Mouse (Mus musculus): ENCODE measurements around the gene Xpnpep3. TPM values are rescaled to one million over a fixed set of nuclear protein-coding genes. Genes with fewer than 3 reads are reported as not detected.

The Xpnpep3 gene
- polyA plus RNA-seq, 1 experiment from 2014 or later = 3.7 TPM

DNA sequence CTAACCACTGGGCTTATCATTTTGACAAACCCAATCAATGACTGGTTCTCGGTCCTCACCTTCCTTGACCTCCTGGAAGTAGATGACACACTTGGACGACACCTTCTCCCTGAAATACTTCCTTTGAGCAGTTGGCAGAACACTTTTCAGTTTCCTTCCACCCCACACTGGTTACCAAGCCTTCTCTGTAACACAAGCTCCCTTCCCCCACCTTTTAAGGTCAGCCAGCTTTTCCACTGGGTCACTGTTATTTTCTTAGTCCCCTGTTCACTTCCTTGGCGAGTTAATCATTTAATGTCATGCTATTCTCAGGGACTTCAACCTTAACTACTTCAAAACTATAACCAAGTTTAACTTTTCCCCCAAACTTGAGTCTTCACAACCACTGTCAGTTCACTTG, 41.0 kb upstream of the Xpnpep3 start:
- no peak overlapping the region for H3K27ac ChIP-seq (replicated peaks)
- 65% methylated on average over 3 of the region's 3 CpGs for whole genome bisulfite sequencing
- 0 out of 2 replicates have a peak, but pooled peaks cover 4% of the 10 kb centered on the region for H3K4me1 ChIP-seq (replicated peaks; ENCODE audit: control insufficient read depth, insufficient read depth)
- TF ChIP-seq EP300 (optimal IDR thresholded peaks at IDR 0.05) (no peak), CTCF (IDR thresholded peaks at IDR 0.05; ENCODE audit: low read depth) (no peak)
- no peak for ATAC-seq (ENCODE audit: low FRiP score, low TSS enrichment)
- DNase-seq (ENCODE audit: low spot score) = no peak
- no peaks in the 10 kb centered on the region; the same call in 1 of the 2 replicates for H3K36me3 ChIP-seq (ENCODE audit: control insufficient read depth, insufficient read depth, low read length)
- no peak overlapping the region for H3K9ac ChIP-seq (ENCODE audit: low read length)
- no peak overlapping the region; the same call in 1 of the 2 replicates for H3K4me2 ChIP-seq (replicated peaks; ENCODE audit: low read depth)
- no peaks in the 10 kb centered on the region for H3K9me3 ChIP-seq (ENCODE audit: control insufficient read depth, low read length)
- H3K4me3 ChIP-seq (ENCODE audit: low read depth, low read length) = no peak overlapping the region
- H3K27me3 ChIP-seq (ENCODE audit: control insufficient read depth, insufficient read depth, low read length) = no peaks in the 10 kb centered on the region

DNA sequence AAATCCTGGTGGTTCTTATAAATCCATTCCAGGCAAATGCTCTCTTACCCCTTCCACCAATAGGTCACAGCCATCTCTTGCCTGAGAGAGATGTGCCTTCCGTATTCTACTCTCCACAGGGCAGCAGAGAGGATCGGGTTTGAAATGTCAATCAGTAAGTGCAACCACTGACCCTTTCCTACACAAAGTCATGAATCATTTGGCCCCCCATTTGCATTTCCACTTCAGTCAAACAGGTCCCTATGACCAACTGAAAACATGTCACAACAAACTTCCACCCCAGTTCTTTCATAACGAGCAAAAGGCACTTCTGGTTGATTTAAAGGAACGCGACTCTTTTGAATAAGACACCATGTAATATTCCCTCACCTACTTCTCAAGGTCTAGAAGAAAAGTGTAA, 40.5 kb upstream of the Xpnpep3 start:
- H3K9me3 ChIP-seq (ENCODE audit: control insufficient read depth, low read length) = no peaks in the 10 kb centered on the region
- TF ChIP-seq CTCF (IDR thresholded peaks at IDR 0.05; ENCODE audit: low read depth) = no peak
- TF ChIP-seq EP300 (optimal IDR thresholded peaks at IDR 0.05) = no peak
- DNase-seq (ENCODE audit: low spot score) (no peak), ATAC-seq (ENCODE audit: low FRiP score, low TSS enrichment) (no peak)
- no peaks in the 10 kb centered on the region; the same call in 1 of the 2 replicates for H3K36me3 ChIP-seq (ENCODE audit: control insufficient read depth, insufficient read depth, low read length)
- H3K27ac ChIP-seq (replicated peaks) = no peak overlapping the region
- H3K4me3 ChIP-seq (ENCODE audit: low read depth, low read length) = no peak overlapping the region
- 0 out of 2 replicates have a peak, but pooled peaks cover 4% of the 10 kb centered on the region for H3K4me1 ChIP-seq (replicated peaks; ENCODE audit: control insufficient read depth, insufficient read depth)
- 69% methylated on average over 5 of the region's 5 CpGs for WGBS
- no peaks in the 10 kb centered on the region for H3K27me3 ChIP-seq (ENCODE audit: control insufficient read depth, insufficient read depth, low read length)
- no peak overlapping the region for H3K9ac ChIP-seq (ENCODE audit: low read length)
- no peak overlapping the region; the same call in 1 of the 2 replicates for H3K4me2 ChIP-seq (replicated peaks; ENCODE audit: low read depth)

- Histone ChIP-seq H3K4me3 (ENCODE audit: low read depth, low read length) (peak within 1 kb of the TSS; percentile 70), H3K9me3 (ENCODE audit: control insufficient read depth, low read length) (no peaks in the 10 kb centered on the region), H3K9ac (ENCODE audit: low read length) (peak within 1 kb of the TSS; percentile 80), H3K27me3 (ENCODE audit: control insufficient read depth, insufficient read depth, low read length) (no peaks in the 10 kb centered on the region), H3K4me2 (replicated peaks; ENCODE audit: low read depth) (peak within 1 kb of the TSS; percentile 63), H3K4me1 (replicated peaks; ENCODE audit: control insufficient read depth, insufficient read depth) (0 out of 2 replicates have a peak, but pooled peaks cover 4% of the 10 kb centered on the region), H3K27ac (replicated peaks) (peak within 1 kb of the TSS; percentile 92), H3K36me3 (ENCODE audit: control insufficient read depth, insufficient read depth, low read length) (peaks cover 4% of the 10 kb centered on the region; the same call in 1 of the 2 replicates)
- WGBS = 1% methylated on average over 30 of the region's 30 CpGs
- TF ChIP-seq EP300 (optimal IDR thresholded peaks at IDR 0.05) = no peak
- peak; percentile 13; the same call in 1 of the 2 replicates for TF ChIP-seq CTCF (IDR thresholded peaks at IDR 0.05; ENCODE audit: low read depth)
- peak; percentile 96 for DNase-seq (ENCODE audit: low spot score)
- ATAC-seq (ENCODE audit: low FRiP score, low TSS enrichment) = peak; percentile 99
Measured at GRCm38 (mm10) chr15:81360345-81361021, 39.5 kb upstream of the Xpnpep3 start, which contains the start of gene Slc25a17. Gene Slc25a17 (minus strand): TSS chr15:81360812.

DNA sequence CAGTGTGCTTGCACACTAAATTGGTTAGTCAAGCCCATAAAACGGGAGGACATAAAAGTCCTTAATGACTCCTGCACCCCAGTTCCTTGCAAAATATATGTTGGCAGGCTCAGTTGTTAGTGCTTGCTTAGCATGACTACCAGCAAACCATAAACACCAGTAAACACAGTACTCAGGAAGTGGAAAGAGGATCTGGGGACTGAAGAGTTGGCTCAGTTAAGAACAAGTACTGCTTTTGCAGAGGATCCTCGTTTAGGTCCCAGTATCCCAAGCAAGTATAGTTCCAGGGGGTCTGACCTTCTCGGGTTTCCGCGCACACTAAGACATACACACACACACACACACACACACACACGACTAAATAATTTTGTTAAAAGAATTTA, 38.9 kb upstream of the Xpnpep3 start:
- H3K4me3 ChIP-seq (ENCODE audit: low read depth, low read length) = peak overlapping the region; percentile 70
- DNase-seq (ENCODE audit: low spot score) (no peak), ATAC-seq (ENCODE audit: low FRiP score, low TSS enrichment) (peak; percentile 51)
- peak overlapping the region; percentile 63 for H3K4me2 ChIP-seq (replicated peaks; ENCODE audit: low read depth)
- H3K36me3 ChIP-seq (ENCODE audit: control insufficient read depth, insufficient read depth, low read length) = peaks cover 4% of the 10 kb centered on the region
- 0 out of 2 replicates have a peak, but pooled peaks cover 4% of the 10 kb centered on the region for H3K4me1 ChIP-seq (replicated peaks; ENCODE audit: control insufficient read depth, insufficient read depth)
- no peaks in the 10 kb centered on the region for H3K27me3 ChIP-seq (ENCODE audit: control insufficient read depth, insufficient read depth, low read length)
- H3K9me3 ChIP-seq (ENCODE audit: control insufficient read depth, low read length) = no peaks in the 10 kb centered on the region
- TF ChIP-seq EP300 (optimal IDR thresholded peaks at IDR 0.05) (no peak), CTCF (IDR thresholded peaks at IDR 0.05; ENCODE audit: low read depth) (no peak)
- H3K9ac ChIP-seq (ENCODE audit: low read length) = no peak overlapping the region
- peak overlapping the region; percentile 19 for H3K27ac ChIP-seq (replicated peaks)
- WGBS = 31% methylated on average over 6 of the region's 6 CpGs

DNA sequence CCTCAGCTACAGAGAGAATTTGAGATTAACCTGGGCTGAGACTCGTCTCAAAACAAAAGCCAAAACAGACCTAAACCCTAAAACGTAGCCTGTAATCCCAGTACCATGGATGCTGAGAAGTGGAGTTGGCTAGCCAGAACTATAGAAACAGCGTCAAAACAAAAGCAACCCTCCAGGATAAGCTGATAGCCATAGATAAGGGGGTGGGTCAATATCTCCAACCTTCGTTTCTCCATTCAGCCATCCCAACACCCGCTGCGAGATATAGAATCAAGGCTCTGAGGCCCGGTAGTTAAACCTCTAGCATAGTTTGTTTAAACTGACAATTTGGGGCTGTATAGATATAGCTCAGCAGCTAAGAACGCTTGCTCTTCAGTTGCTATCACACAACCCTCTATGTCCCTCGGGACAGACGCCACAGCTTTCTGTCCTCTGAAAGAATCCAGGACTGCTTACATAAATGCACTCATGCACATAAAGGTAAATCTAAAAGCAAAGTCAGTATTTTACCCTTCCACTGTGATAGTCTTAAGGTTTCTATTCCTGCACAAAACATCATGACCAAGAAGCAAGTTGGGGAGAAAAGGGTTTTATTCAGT, 38.4 kb upstream of the Xpnpep3 start:
- TF ChIP-seq EP300 (optimal IDR thresholded peaks at IDR 0.05) = no peak
- TF ChIP-seq CTCF (IDR thresholded peaks at IDR 0.05; ENCODE audit: low read depth) = no peak
- no peak overlapping the region for H3K9ac ChIP-seq (ENCODE audit: low read length)
- H3K4me1 ChIP-seq (replicated peaks; ENCODE audit: control insufficient read depth, insufficient read depth) = 0 out of 2 replicates have a peak, but pooled peaks cover 4% of the 10 kb centered on the region
- no peaks in the 10 kb centered on the region for H3K9me3 ChIP-seq (ENCODE audit: control insufficient read depth, low read length)
- ATAC-seq (ENCODE audit: low FRiP score, low TSS enrichment) = no peak
- H3K4me2 ChIP-seq (replicated peaks; ENCODE audit: low read depth) = peak overlapping the region; percentile 63; the same call in 1 of the 2 replicates
- peaks cover 4% of the 10 kb centered on the region for H3K36me3 ChIP-seq (ENCODE audit: control insufficient read depth, insufficient read depth, low read length)
- WGBS = 32% methylated on average over 10 of the region's 10 CpGs
- no peaks in the 10 kb centered on the region for H3K27me3 ChIP-seq (ENCODE audit: control insufficient read depth, insufficient read depth, low read length)
- H3K4me3 ChIP-seq (ENCODE audit: low read depth, low read length) = 0 out of 2 replicates have a peak overlapping the region, but pooled peaks have one; percentile 2
- H3K27ac ChIP-seq (replicated peaks) = peak overlapping the region; percentile 19
- no peak for DNase-seq (ENCODE audit: low spot score)
